Mouse (Mus musculus): Measurements from ENCODE around the gene Pigk.

DNA sequence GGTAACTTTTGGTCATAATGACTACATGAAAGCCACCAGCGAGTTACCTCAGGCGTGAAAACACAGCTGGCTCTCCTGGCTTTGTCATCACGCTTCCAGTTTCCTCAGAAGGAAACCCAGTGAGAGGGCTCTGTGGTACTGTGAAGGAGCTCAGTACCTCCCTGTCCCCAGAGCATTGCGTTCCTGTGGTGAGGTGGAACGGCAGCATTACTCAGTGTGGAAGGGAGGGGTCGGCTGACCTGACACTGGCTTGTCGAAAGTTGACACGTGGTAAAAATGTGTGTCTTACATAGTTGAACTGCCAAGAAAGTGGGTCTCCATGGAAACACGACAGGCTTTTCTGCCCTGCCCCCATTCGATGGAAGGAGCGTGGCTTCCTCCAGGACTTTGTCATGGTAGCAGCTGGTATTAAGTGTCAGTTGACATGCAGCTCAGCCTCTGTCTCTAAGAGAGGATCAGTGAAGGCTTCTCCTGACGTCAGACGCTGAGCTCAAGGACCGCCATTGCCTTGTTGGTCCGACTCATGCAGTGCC lies 44.7 kb downstream of the Pigk start:
- TF ChIP-seq POLR2A (IDR thresholded peaks at IDR 0.05; ENCODE audit: borderline replicate concordance, low read depth, low read length) = no peak
- no peak for TF ChIP-seq CTCF (IDR thresholded peaks at IDR 0.05; ENCODE audit: low read depth, low read length)

Measured in bone marrow macrophage, adult 2 months (primary cell).